Mouse (Mus musculus) testis, adult 2 months (tissue): ENCODE results near the gene Calhm2.

ENCODE experiments used
- CTCF ChIP-seq: fragments of 200-500 bp; IDR thresholded peaks from 2 replicates; pipeline ENCODE4 v1.5.1; 2012; ENCODE audit warnings: low read depth, mild to moderate bottlenecking, inconsistent platforms, low read length, moderate library complexity; ENCODE audit not compliant: control insufficient read depth, insufficient read depth, insufficient replicate concordance
- POLR2A ChIP-seq: fragments of 200-500 bp; IDR thresholded peaks from 2 replicates; pipeline ENCODE4 v1.6.1; 2012; ENCODE audit warnings: low read depth, mild to moderate bottlenecking, inconsistent platforms, low read length, moderate library complexity; ENCODE audit not compliant: control insufficient read depth

- TF ChIP-seq CTCF = no peak
- no peak for TF ChIP-seq POLR2A
These were observed 7.5 kb downstream of the Calhm2 start for GRCm38 (mm10) chr19:47130551-47131125.
